In genomic region chr14:51054243-51055237, GRCm38 (mm10) we compare ENCODE assay signal across 18 mouse cellular contexts. TPM values are rescaled to one million over a fixed set of nuclear protein-coding genes. Genes with fewer than 3 reads are reported as not detected.
DNase-seq lines count a peak whose midpoint lies in the region; ATAC-seq and TF ChIP-seq lines count a peak whose summit lies in the region.
"Had no signal": no experiment of that assay in that cellular context is flagged by ENCODE, and none has a peak within 500 bp of the region (broad histone marks: within the 10 kb centered on the region; RNA-seq: fewer than 3 reads in every experiment).

No protein-coding gene starts in this region.

- no peak overlapping the region for H3K27ac ChIP-seq in heart, embryonic 12.5 days (ENCODE audit: poor library complexity, severe bottlenecking)
- peak overlapping the region; percentile 63 for H3K27ac ChIP-seq in midbrain, embryonic 10.5 days (replicated peaks)
- H3K27ac ChIP-seq in midbrain, embryonic 16.5 days (ENCODE audit: low read length): no peak overlapping the region
- H3K27ac ChIP-seq in neural tube, embryonic 13.5 days (replicated peaks): no peak overlapping the region
- H3K27ac ChIP-seq: heart, adult 2 months had no signal

- H3K4me3 ChIP-seq in heart, embryonic 12.5 days: no peak overlapping the region
- H3K4me3 ChIP-seq in midbrain, embryonic 10.5 days: no peak overlapping the region
- no peak overlapping the region for H3K4me3 ChIP-seq in midbrain, embryonic 16.5 days (ENCODE audit: low read depth, low read length)
- H3K4me3 ChIP-seq in neural tube, embryonic 13.5 days: no peak overlapping the region
- H3K4me3 ChIP-seq: heart, adult 2 months had no signal

- WGBS in heart, embryonic 12.5 days: 66% methylated on average over 13 of the region's 13 CpGs
- 26% methylated on average over 13 of the region's 13 CpGs for WGBS in midbrain, embryonic 10.5 days
- WGBS in midbrain, embryonic 16.5 days: 19% methylated on average over 13 of the region's 13 CpGs
- 28% methylated on average over 13 of the region's 13 CpGs for WGBS in neural tube, embryonic 13.5 days

- no peak overlapping the region for H3K4me2 ChIP-seq in heart, embryonic 12.5 days
- no peak overlapping the region for H3K4me2 ChIP-seq in midbrain, embryonic 16.5 days (ENCODE audit: low read length)
- H3K4me2 ChIP-seq in neural tube, embryonic 13.5 days: peak overlapping the region; percentile 5; the same call in 1 of the 2 replicates

- no peaks in the 10 kb centered on the region for H3K27me3 ChIP-seq in heart, embryonic 12.5 days (replicated peaks)
- peaks cover 23% of the 10 kb centered on the region for H3K27me3 ChIP-seq in midbrain, embryonic 10.5 days (ENCODE audit: low read depth, poor library complexity, severe bottlenecking)
- H3K27me3 ChIP-seq in midbrain, embryonic 16.5 days (ENCODE audit: control insufficient read depth, insufficient read depth, low read depth, low read length): no peaks in the 10 kb centered on the region
- no peaks in the 10 kb centered on the region for H3K27me3 ChIP-seq in neural tube, embryonic 13.5 days

- no peak for TF ChIP-seq POLR2A in brain, embryonic 14.5 days (IDR thresholded peaks at IDR 0.05; ENCODE audit: borderline replicate concordance, extremely low read depth, insufficient read depth, insufficient read length, poor library complexity, severe bottlenecking)

- H3K4me1 ChIP-seq in heart, embryonic 12.5 days (replicated peaks): peaks cover 13% of the 10 kb centered on the region
- H3K4me1 ChIP-seq in midbrain, embryonic 10.5 days: peaks cover 26% of the 10 kb centered on the region
- no peaks in the 10 kb centered on the region for H3K4me1 ChIP-seq in midbrain, embryonic 16.5 days (ENCODE audit: control insufficient read depth, insufficient read depth, low read length)
- peaks cover 12% of the 10 kb centered on the region; the same call in 1 of the 2 replicates for H3K4me1 ChIP-seq in neural tube, embryonic 13.5 days (replicated peaks)

- no peak for DNase-seq in heart, adult 8-10 months (ENCODE audit: low spot score)
- peak; percentile 27 for DNase-seq in midbrain, embryonic 10.5 days (ENCODE audit: low spot score)
- peak; percentile 14 for DNase-seq in brain, embryonic 14.5 days (ENCODE audit: low read depth)
- no peak for DNase-seq in cerebellum, postnatal 36 days
- no peak for DNase-seq in layer of hippocampus, postnatal 10 days (ENCODE audit: low spot score in 2 of 2)
- DNase-seq: adrenal gland, adult 2 months; cerebellum, postnatal 10 days; heart, adult 2 months; kidney, adult 9 months; layer of hippocampus, postnatal 36 days; liver, postnatal 0 days; thymus, postnatal 36 days had no signal

- no peaks in the 10 kb centered on the region for H3K36me3 ChIP-seq in heart, embryonic 12.5 days
- no peaks in the 10 kb centered on the region for H3K36me3 ChIP-seq in midbrain, embryonic 10.5 days
- no peaks in the 10 kb centered on the region for H3K36me3 ChIP-seq in midbrain, embryonic 16.5 days (ENCODE audit: control insufficient read depth, insufficient read depth, low read length)
- no peaks in the 10 kb centered on the region for H3K36me3 ChIP-seq in neural tube, embryonic 13.5 days

- ATAC-seq in heart, embryonic 12.5 days (ENCODE audit: insufficient number of reproducible peaks, low FRiP score): 0 out of 2 replicates have a peak, but pooled peaks have one; percentile 4
- ATAC-seq in midbrain, embryonic 16.5 days: no peak
- ATAC-seq in neural tube, embryonic 13.5 days (ENCODE audit: low read depth): peak; percentile 23; the same call in 1 of the 2 replicates
- ATAC-seq: liver, postnatal 0 days had no signal

- no peak overlapping the region for H3K9ac ChIP-seq in heart, embryonic 12.5 days
- no peak overlapping the region for H3K9ac ChIP-seq in midbrain, embryonic 16.5 days (ENCODE audit: low read depth, low read length)
- H3K9ac ChIP-seq in neural tube, embryonic 13.5 days: no peak overlapping the region
- H3K9ac ChIP-seq: liver, postnatal 0 days had no signal

- H3K9me3 ChIP-seq in heart, embryonic 12.5 days (replicated peaks): no peaks in the 10 kb centered on the region
- H3K9me3 ChIP-seq in midbrain, embryonic 10.5 days (replicated peaks): no peaks in the 10 kb centered on the region
- H3K9me3 ChIP-seq in midbrain, embryonic 16.5 days (replicated peaks; ENCODE audit: control insufficient read depth, low read length, poor library complexity, severe bottlenecking): no peaks in the 10 kb centered on the region
- H3K9me3 ChIP-seq in neural tube, embryonic 13.5 days: no peaks in the 10 kb centered on the region

- no peak for TF ChIP-seq CTCF in brain, embryonic 14.5 days (IDR thresholded peaks at IDR 0.05; ENCODE audit: borderline replicate concordance, extremely low read depth, insufficient read depth, insufficient read length)

RNA-seq across cellular contexts. Expression of gene Rnase12, which starts 2.9 kb away (rescaled TPM):
- 0.51 and 0.70 TPM in 2 replicates for polyA plus RNA-seq in heart, embryonic 12.5 days (2016; fragmentation: Nextera tagmentation; extraction: Ambion mirVana)
- total RNA-seq in heart, adult 8-10 months (2022): not detected
- polyA plus RNA-seq in midbrain, embryonic 10.5 days (2016; fragmentation: Nextera tagmentation; extraction: Ambion mirVana): not detected in 2 replicates
- not detected in 2 replicates for polyA plus RNA-seq in midbrain, embryonic 16.5 days (2015; fragmentation: Nextera tagmentation; extraction: Ambion mirVana)
- 0.15 TPM in 1 of 2 replicates, not detected in the other for polyA plus RNA-seq in brain, embryonic 14.5 days (2012; rRNA removed)
- polyA plus RNA-seq in neural tube, embryonic 13.5 days (2015; fragmentation: Nextera tagmentation; extraction: Ambion mirVana): not detected in 2 replicates
- not detected for total RNA-seq in layer of hippocampus, postnatal 10 days (2021)
- total RNA-seq: adrenal gland, adult 2 months; heart, adult 2 months; hematopoietic stem cell, adult 5-6 weeks; layer of hippocampus, postnatal 36 days had no signal
- polyA plus RNA-seq: adrenal gland, adult 2 months; heart, adult 2 months; limb, embryonic 11.5 days; neural tube, embryonic 14.5 days had no signal

RNA-seq across cellular contexts. Expression of gene Rnase11, which starts 4.6 kb away (rescaled TPM):
- not detected in 2 replicates for polyA plus RNA-seq in heart, embryonic 12.5 days (2016; fragmentation: Nextera tagmentation; extraction: Ambion mirVana)
- not detected for total RNA-seq in heart, adult 8-10 months (2022)
- polyA plus RNA-seq in midbrain, embryonic 10.5 days (2016; fragmentation: Nextera tagmentation; extraction: Ambion mirVana): not detected in 2 replicates
- not detected in 2 replicates for polyA plus RNA-seq in midbrain, embryonic 16.5 days (2015; fragmentation: Nextera tagmentation; extraction: Ambion mirVana)
- not detected in 2 replicates for polyA plus RNA-seq in brain, embryonic 14.5 days (2012; rRNA removed)
- polyA plus RNA-seq in neural tube, embryonic 13.5 days (2015; fragmentation: Nextera tagmentation; extraction: Ambion mirVana): not detected in 2 replicates
- not detected for total RNA-seq in layer of hippocampus, postnatal 10 days (2021)
- total RNA-seq: adrenal gland, adult 2 months; heart, adult 2 months; hematopoietic stem cell, adult 5-6 weeks; layer of hippocampus, postnatal 36 days had no signal
- polyA plus RNA-seq: adrenal gland, adult 2 months; heart, adult 2 months; limb, embryonic 11.5 days; liver, postnatal 0 days; neural tube, embryonic 14.5 days had no signal

RNA-seq across cellular contexts. Expression of gene Rnase9, which starts 12.9 kb away (rescaled TPM):
- polyA plus RNA-seq in heart, embryonic 12.5 days (2016; fragmentation: Nextera tagmentation; extraction: Ambion mirVana): not detected in 2 replicates
- total RNA-seq in heart, adult 8-10 months (2022): not detected
- not detected in 2 replicates for polyA plus RNA-seq in midbrain, embryonic 10.5 days (2016; fragmentation: Nextera tagmentation; extraction: Ambion mirVana)
- polyA plus RNA-seq in midbrain, embryonic 16.5 days (2015; fragmentation: Nextera tagmentation; extraction: Ambion mirVana): not detected in 2 replicates
- polyA plus RNA-seq in brain, embryonic 14.5 days (2012; rRNA removed): not detected in 2 replicates
- not detected in 2 replicates for polyA plus RNA-seq in neural tube, embryonic 13.5 days (2015; fragmentation: Nextera tagmentation; extraction: Ambion mirVana)
- not detected for total RNA-seq in layer of hippocampus, postnatal 10 days (2021)
- total RNA-seq: adrenal gland, adult 2 months; heart, adult 2 months; hematopoietic stem cell, adult 5-6 weeks; layer of hippocampus, postnatal 36 days had no signal
- polyA plus RNA-seq: adrenal gland, adult 2 months; heart, adult 2 months; limb, embryonic 11.5 days; liver, postnatal 0 days; neural tube, embryonic 14.5 days had no signal

RNA-seq across cellular contexts. Expression of gene Olfr750, which starts 19.7 kb away (rescaled TPM):
- not detected in 2 replicates for polyA plus RNA-seq in heart, embryonic 12.5 days (2016; fragmentation: Nextera tagmentation; extraction: Ambion mirVana)
- not detected for total RNA-seq in heart, adult 8-10 months (2022)
- not detected in 2 replicates for polyA plus RNA-seq in midbrain, embryonic 10.5 days (2016; fragmentation: Nextera tagmentation; extraction: Ambion mirVana)
- polyA plus RNA-seq in midbrain, embryonic 16.5 days (2015; fragmentation: Nextera tagmentation; extraction: Ambion mirVana): 0.07 TPM in 1 of 2 replicates, not detected in the other
- polyA plus RNA-seq in brain, embryonic 14.5 days (2012; rRNA removed): not detected in 2 replicates
- not detected in 2 replicates for polyA plus RNA-seq in neural tube, embryonic 13.5 days (2015; fragmentation: Nextera tagmentation; extraction: Ambion mirVana)
- not detected for total RNA-seq in layer of hippocampus, postnatal 10 days (2021)
- total RNA-seq: heart, adult 2 months; hematopoietic stem cell, adult 5-6 weeks; layer of hippocampus, postnatal 36 days had no signal
- polyA plus RNA-seq: adrenal gland, adult 2 months; heart, adult 2 months; limb, embryonic 11.5 days; liver, postnatal 0 days; neural tube, embryonic 14.5 days had no signal

RNA-seq across cellular contexts. Expression of gene Rnase4, which starts 36.3 kb away (rescaled TPM):
- polyA plus RNA-seq in heart, embryonic 12.5 days (2016; fragmentation: Nextera tagmentation; extraction: Ambion mirVana): 13.7 and 15.0 TPM in 2 replicates
- total RNA-seq in heart, adult 8-10 months (2022): 10 to 100 TPM; 38.7 to 52.9 (median 46.5) TPM
- 8.2 and 9.5 TPM in 2 replicates for polyA plus RNA-seq in midbrain, embryonic 10.5 days (2016; fragmentation: Nextera tagmentation; extraction: Ambion mirVana)
- polyA plus RNA-seq in midbrain, embryonic 16.5 days (2015; fragmentation: Nextera tagmentation; extraction: Ambion mirVana): 13.6 and 15.2 TPM in 2 replicates
- 15.1 and 18.2 TPM in 2 replicates for polyA plus RNA-seq in brain, embryonic 14.5 days (2012; rRNA removed)
- polyA plus RNA-seq in neural tube, embryonic 13.5 days (2015; fragmentation: Nextera tagmentation; extraction: Ambion mirVana): 16.1 and 17.0 TPM in 2 replicates
- total RNA-seq in layer of hippocampus, postnatal 10 days (2021): 10 to 100 TPM; 16.2 to 17.8 TPM

Comparison
In these comparisons a context has a peak if more than half of its experiments do, and no peak if none do; other contexts are left out.
1. DNase-seq: peak in midbrain, embryonic 10.5 days (single experiment) and brain, embryonic 14.5 days (single experiment); none in heart, adult 8-10 months (single experiment), cerebellum, postnatal 36 days (0 of 2) and layer of hippocampus, postnatal 10 days (0 of 2).